Mouse (Mus musculus) heart, postnatal 14 days (tissue): ENCODE results near the gene Svbp. TPM values are rescaled to one million over a fixed set of nuclear protein-coding genes. Genes with fewer than 3 reads are reported as not detected.

Experiments used
- DNase-seq, 2 experiments: peaks; one replicate each; pipeline ENCODE4 v3.0.0; 2021 to 2022
- intact Hi-C: fragments of 180-260 bp; cut with DNase I; formaldehyde crosslinking; loops from one replicate; pipeline ENCODE4 v1.15.1; 2025
- long read RNA-seq, 2 experiments: library from polyadenylated mRNA; stranded (forward); transcript quantifications; one replicate each; pipeline ENCODE4 v2.0.0; 2021
- total RNA-seq, 2 experiments: library from RNA; stranded (reverse); gene quantifications; 2 replicates each; pipeline ENCODE4 v1.2.3; 2021

Svbp gene
- 10 to 100 TPM; 22.1 to 24.5 TPM for total RNA-seq
- long read RNA-seq, experiment 1, transcript Svbp-201 (3 exons, 733 nt) = major isoform, 15 of 16 reads
- long read RNA-seq, experiment 1, partial matches to known transcripts = 0 of 16 reads
- long read RNA-seq, experiment 1, other reads (novel, unspliced or antisense) = 0 of 16 reads
- long read RNA-seq, experiment 2, transcript Svbp-201 (3 exons, 733 nt) = major isoform, 19 of 19 reads
- long read RNA-seq, experiment 2, partial matches to known transcripts = 0 of 19 reads
- long read RNA-seq, experiment 2, other reads (novel, unspliced or antisense) = 0 of 19 reads

GRCm38 (mm10) chr4:119194909-119195581, at the start of gene Svbp:
Svbp (plus strand) TSS chr4:119195306.
- peak; percentile 92 to 93 for DNase-seq
- intact Hi-C loops = no loop called here

- intact Hi-C loops = no loop called here
- no peak for DNase-seq
Measured at GRCm38 (mm10) chr4:119146816-119147215, 48.3 kb upstream of the Svbp start.

GRCm38 (mm10) chr4:119147347-119147746, 47.8 kb upstream of the Svbp start:
- intact Hi-C loops = no loop called here
- DNase-seq = no peak

- DNase-seq = no peak
- intact Hi-C loops = no loop called here
Measured at GRCm38 (mm10) chr4:119148741-119149140, 46.4 kb upstream of the Svbp start.

DNA sequence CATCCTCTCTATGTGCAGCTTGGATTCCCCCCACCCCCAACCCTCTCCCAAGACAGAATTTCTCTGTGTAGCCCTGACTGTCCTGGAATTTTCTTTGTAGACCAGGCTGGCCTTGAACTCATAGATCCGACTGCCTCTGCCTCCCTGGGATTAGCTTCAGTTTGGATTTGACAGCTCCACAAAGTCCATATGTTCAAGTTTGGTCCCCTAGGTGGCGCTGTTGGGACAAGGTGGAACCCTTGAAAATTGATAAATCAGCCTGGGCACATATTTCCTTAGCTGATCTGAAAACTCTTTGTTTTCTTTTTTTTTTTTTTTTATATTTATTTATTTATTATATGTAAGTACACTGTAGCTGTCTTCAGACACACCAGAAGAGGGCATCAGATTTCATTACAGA, 37.9 kb upstream of the Svbp start:
- intact Hi-C loops = no loop called here
- peak; percentile 65 to 79 for DNase-seq

- DNase-seq = no peak
- intact Hi-C loops = no loop called here
Measured at GRCm38 (mm10) chr4:119157891-119158290, 37.2 kb upstream of the Svbp start.

DNA sequence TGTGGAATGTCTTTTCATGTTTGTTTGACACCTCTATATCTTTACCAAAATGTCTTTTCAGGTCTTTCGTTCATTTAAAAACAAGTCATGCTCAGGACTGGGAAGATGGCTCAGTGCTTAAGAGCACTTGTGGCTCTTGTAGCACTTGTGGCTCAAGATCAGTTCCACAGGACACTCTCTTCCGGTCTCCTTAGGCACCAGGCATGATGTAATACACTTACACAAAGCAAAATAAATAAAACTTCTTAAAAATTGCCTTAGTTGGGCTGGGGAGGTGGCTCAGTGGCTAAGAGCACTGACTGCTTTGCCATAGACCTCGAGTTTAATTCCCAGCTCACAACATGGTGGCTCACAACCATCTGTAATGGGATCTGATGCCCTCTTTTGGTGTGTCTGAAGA, 33.7 kb upstream of the Svbp start:
- intact Hi-C loops = no loop called here
- DNase-seq = no peak

DNA sequence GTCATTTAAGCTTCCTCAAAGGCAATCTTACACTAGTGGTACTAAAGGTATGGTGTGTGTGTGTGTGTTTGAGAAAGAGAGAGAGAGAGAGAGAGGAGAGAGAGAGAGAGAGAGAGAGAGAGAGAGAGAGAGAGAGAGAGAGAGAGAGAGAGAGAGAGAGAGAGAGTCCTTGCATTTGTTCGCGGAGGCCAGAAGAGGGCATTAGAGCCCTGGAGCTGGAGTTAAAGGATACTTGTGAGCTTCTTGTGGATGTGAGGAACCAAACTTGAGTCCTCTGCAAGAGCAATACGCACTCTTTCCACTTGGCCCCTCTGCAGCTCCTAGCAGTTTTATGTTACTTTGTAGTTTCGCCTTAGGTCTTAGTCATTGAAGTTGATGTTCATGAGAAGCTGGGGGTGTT, 32.1 kb upstream of the Svbp start:
- intact Hi-C loops = no loop called here
- no peak for DNase-seq

- no peak for DNase-seq
Measured at GRCm38 (mm10) chr4:119165916-119166315, 29.2 kb upstream of the Svbp start.

GRCm38 (mm10) chr4:119167068-119167467, 28.0 kb upstream of the Svbp start:
- no peak for DNase-seq
- intact Hi-C loops = loop anchor here (1.0 to 5.0 kb wide), 2 partner anchors 35 to 162 kb away; no protein-coding TSS in a partner anchor

More at GRCm38 (mm10) chr4:119165916-119166315, 29.2 kb upstream of the Svbp start:
- intact Hi-C loops = loop anchor here (5.0 kb wide), 1 partner anchor 36 kb away; no protein-coding TSS in a partner anchor

DNA sequence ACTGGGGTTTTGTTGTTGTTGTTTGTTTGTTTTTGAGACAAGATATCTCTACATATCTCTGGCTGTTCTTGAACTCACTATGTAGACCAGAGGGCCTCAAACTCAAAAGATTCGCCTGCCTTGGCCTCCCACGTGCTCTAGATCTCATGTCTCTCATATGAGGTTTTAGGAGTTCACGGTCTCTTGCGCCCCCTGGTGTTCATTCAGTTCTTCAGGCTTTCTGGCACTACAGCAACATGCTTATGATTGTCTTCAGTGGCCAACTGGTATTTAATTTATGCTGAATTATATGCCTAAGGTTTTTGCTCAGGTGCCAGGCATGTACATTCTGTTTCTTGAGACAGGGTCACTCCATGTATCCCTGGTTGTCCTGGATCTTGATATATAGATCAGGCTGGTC, 27.4 kb upstream of the Svbp start:
- peak; percentile 82 to 88 for DNase-seq
- intact Hi-C loops = loop anchor here (1.0 to 5.0 kb wide), 2 partner anchors 35 to 162 kb away; no protein-coding TSS in a partner anchor

DNA sequence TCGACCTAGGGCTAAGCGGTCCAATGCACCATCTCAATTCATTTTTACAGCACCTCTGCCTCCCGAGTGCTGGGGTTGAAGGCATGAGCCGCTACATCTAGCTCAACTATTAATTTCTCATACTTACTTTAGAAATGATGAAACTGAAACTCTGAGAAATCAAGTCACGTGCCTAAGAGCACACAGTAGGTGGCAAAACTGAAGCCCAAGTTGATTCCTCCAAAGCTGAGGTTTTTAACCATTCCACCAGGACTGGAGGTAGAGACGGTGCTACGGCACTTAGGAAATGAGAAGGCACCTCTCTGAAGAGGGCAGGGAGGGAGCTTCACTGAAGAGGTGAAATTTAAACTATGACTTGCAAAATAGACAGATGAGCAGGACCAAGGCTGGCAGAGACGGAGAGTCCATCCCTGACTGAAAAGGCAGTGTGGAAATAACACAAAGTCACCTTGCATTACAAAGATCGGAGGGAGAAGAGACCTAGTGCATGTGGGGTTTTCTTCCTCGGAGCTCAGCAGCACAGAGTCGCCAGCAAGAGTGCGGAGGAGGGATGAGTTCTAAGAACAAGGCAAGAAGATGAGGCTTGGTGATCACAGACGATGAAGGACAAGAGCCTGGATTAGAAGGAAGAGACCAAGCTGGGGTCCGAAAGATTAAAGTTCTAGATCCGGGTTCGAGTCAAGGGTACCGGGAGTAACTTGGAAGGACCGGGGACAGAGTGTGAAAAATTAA, 22.0 kb upstream of the Svbp start:
- no peak for DNase-seq
- intact Hi-C loops = loop anchor here (10.0 kb wide), 1 partner anchor 548 kb away; the partner anchor contains the start of genes Cfap57 and Ebna1bp2

DNA sequence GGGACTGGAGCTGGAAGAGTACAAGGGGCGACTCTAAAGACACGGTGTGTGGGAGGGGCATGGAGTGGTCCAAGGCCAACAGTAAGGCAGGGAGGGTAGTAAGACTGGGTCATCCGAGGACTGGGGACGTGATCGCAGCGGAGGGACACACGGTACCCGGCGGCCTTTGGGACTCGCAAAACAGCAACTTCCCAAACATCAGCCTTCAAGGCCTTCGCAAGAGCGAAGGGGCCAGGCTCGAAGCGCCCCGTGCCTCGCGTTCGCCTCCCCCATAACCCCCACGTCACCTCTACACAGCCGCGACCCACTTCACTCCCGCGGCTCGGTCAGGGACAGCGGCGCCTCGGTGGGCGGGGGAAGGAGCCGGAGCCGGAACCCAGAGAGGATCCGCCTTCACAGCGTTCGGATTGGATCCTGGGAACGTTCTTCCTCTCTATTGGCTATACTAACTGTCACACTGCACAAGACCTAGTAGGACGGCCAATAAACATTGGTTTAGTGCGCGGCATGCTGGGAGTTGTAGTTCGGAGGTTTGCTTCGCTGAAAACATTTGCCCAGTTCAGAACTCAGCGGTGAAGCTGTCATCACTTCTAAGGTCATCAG, 21.2 kb upstream of the Svbp start, which contains the start of gene Zfp691:
Zfp691 (minus strand) TSS at position 345 of the 603 bp plus-strand sequence.
- intact Hi-C loops = loop anchor here (10.0 kb wide), 1 partner anchor 549 kb away; the partner anchor contains the start of genes Cfap57 and Ebna1bp2
- DNase-seq = peak; percentile 92 to 94

GRCm38 (mm10) chr4:119177702-119178101, 17.4 kb upstream of the Svbp start:
- intact Hi-C loops = loop anchor here (10.0 kb wide), 1 partner anchor 553 kb away; the partner anchor contains the start of genes Cfap57 and Ebna1bp2
- DNase-seq = peak in 1 of 2 experiments; percentile 31

GRCm38 (mm10) chr4:119178331-119178730, 16.8 kb upstream of the Svbp start:
- DNase-seq = peak; percentile 21 to 33
- intact Hi-C loops = loop anchor here (10.0 kb wide), 1 partner anchor 554 kb away; the partner anchor contains the start of genes Cfap57 and Ebna1bp2

GRCm38 (mm10) chr4:119180133-119180707, 14.9 kb upstream of the Svbp start:
- no peak for DNase-seq
- intact Hi-C loops = no loop called here

GRCm38 (mm10) chr4:119181456-119181855, 13.7 kb upstream of the Svbp start:
- intact Hi-C loops = no loop called here

DNA sequence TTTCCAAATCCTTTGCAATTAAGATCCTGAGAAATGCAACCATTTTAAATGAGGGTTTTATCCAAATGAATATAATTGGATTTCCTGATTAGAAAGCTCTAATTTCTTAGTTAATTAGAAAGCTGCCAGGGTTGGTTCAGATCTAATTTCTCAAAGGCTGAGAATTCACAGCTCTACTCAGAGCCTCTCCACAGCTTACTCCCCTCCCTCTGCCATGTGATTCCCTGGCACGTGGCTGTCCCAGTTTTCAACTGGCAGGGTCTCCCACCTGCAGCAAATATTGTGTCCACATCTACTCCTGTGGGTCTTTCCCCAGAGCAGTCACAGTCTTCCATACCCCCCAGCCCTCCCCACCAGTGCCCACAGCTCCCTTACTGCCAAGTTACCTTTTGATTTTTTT, 11.6 kb upstream of the Svbp start:
- intact Hi-C loops = no loop called here
- DNase-seq = no peak

More at GRCm38 (mm10) chr4:119181456-119181855, 13.7 kb upstream of the Svbp start:
- DNase-seq = no peak

DNA sequence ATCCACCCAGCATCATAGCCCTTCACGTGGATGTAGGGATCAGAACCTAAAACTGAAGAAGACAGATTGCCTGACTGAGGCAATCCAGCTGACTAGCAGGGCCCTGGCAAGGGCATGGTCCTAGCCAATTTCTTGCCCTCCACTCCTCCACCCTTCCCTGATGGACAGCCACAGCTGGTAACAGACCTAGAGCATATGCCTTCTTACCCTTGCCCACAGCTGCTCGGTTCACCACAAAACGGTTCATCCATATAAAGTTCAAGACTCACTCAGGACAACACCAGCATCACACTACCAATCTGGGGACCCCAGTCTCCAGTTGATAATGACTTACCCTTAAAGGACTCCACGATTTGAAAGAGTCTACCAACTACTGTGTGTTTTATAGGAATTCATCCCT, 9.3 kb upstream of the Svbp start:
- DNase-seq = no peak

More for the DNA sequence above, 9.3 kb upstream of the Svbp start:
- intact Hi-C loops = no loop called here
